Mouse (Mus musculus) E14TG2a.4 (cell line): ENCODE measurements around the gene Mgea5.

Source experiments
- CTCF ChIP-seq: conservative IDR thresholded peaks from 2 replicates; pipeline ENCODE4 v1.5.1; 2014; ENCODE audit warnings: low read length
- POU5F1 ChIP-seq: IDR thresholded peaks from 2 replicates; pipeline ENCODE4 v1.6.1; 2014; ENCODE audit warnings: low read length, borderline replicate concordance

DNA sequence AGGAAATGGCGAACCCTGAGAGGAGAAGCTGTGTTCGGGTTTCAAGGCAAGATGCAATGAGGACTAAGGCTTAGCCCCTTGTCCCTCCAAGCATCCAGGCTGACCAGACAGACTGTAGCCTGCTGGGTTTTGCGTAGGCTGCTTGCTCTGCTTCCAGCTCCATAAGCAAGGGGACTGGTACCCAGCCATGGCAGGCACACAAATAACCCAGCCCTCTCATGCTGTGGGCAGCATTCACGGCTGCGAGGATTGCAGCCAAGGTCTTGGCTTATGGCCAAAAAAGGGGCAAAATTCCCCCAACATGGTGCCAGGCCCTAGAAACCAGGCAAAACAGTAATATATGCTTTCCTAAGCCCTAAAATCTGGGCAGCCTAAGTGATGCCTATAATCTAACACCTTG lies 38.2 kb upstream of the Mgea5 start:
- TF ChIP-seq CTCF (no peak), POU5F1 (no peak)
